Mouse (Mus musculus) liver, adult 2 months (tissue): ENCODE measurements at regions not wholly inside any gene's neighbourhood (a gene's known extent, or its start where the extent isn't known, plus 50 kb on each side); places are given as distances from the start of the nearest gene placed in this dataset.

Experiments
- DNase-seq: peaks from one replicate; pipeline ENCODE4 v3.0.0-alpha.2; 2011; ENCODE audit warnings: low read depth, low spot score; ENCODE audit errors: extremely low read depth
- H3K27ac ChIP-seq: fragments of 200-500 bp; replicated peaks from 2 replicates; pipeline ENCODE4 v1.5.1; 2012; ENCODE audit warnings: low read depth, mild to moderate bottlenecking, control low read depth, inconsistent platforms, low read length; ENCODE audit not compliant: insufficient read depth
- H3K27me3 ChIP-seq: fragments of 200-500 bp; 2 replicates; pipeline ENCODE4 v1.6.1; 2012; ENCODE audit warnings: mild to moderate bottlenecking, moderate library complexity, low read length, inconsistent platforms; ENCODE audit not compliant: control insufficient read depth, insufficient read depth
- H3K36me3 ChIP-seq: fragments of 200-500 bp; 2 replicates; pipeline ENCODE4 v1.6.1; 2012; ENCODE audit warnings: low read length, inconsistent platforms; ENCODE audit not compliant: control insufficient read depth, insufficient read depth
- H3K4me1 ChIP-seq: fragments of 200-500 bp; 2 replicates; pipeline ENCODE4 v1.6.1; 2011; ENCODE audit warnings: low read length; ENCODE audit not compliant: control insufficient read depth, insufficient read depth
- H3K4me3 ChIP-seq: fragments of 200-500 bp; 2 replicates; pipeline ENCODE4 v1.5.1; 2011; ENCODE audit warnings: low read depth, mild to moderate bottlenecking, control low read depth, low read length, moderate library complexity; ENCODE audit not compliant: insufficient read depth
- H3K79me2 ChIP-seq: fragments of 200-500 bp; 2 replicates; pipeline ENCODE4 v1.6.1; 2012; ENCODE audit warnings: inconsistent platforms, mild to moderate bottlenecking, low read length, moderate library complexity; ENCODE audit not compliant: control insufficient read depth, insufficient read depth
- H3K9ac ChIP-seq: fragments of 200-500 bp; 2 replicates; pipeline ENCODE4 v1.6.1; 2012; ENCODE audit warnings: low read depth, mild to moderate bottlenecking, control low read depth, inconsistent platforms, low read length
- CTCF ChIP-seq: fragments of 200-500 bp; IDR thresholded peaks from 2 replicates; pipeline ENCODE4 v1.5.1; 2011; ENCODE audit warnings: low read depth, low read length, control low read depth
- POLR2A ChIP-seq: fragments of 200-500 bp; IDR thresholded peaks from 2 replicates; pipeline ENCODE4 v1.6.1; 2011; ENCODE audit warnings: low read length, control low read depth; ENCODE audit not compliant: insufficient read depth; ENCODE audit errors: extremely low read depth
- WGBS: fragments of 180-500 bp; shearing (Covaris S2); methylation state at CpG from one replicate; pipeline ENCODE4 v1.1.7; 2018; 5-methylcytosine and 5-hydroxymethylcytosine counted together

DNA sequence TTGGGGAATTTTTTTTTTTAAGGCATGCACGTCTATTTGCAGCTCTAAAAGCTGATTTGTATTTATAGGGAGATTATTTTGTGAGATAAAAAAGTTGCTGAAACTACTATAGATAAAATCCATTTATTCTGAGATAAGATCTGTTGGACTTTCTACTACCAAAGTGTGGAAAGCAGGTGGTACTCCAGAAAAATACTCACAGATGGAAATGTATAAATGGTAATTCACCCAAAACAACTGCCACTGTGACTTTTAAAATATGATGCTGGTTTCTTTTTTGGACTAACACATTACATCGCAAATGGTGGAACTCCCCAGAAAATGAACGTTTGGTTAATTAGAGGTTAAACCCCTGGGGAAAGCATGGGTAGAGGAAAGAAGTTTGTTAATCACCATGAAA, 377.7 kb downstream of the Cdk5rap2 start:
- H3K9ac ChIP-seq: no peak overlapping the region
- WGBS: 68% methylated on average over 3 of the region's 3 CpGs
- DNase-seq: no peak
- TF ChIP-seq CTCF: no peak
- no peak for TF ChIP-seq POLR2A
- H3K79me2 ChIP-seq: no peaks in the 10 kb centered on the region
- no peaks in the 10 kb centered on the region for H3K4me1 ChIP-seq
- no peak overlapping the region for H3K4me3 ChIP-seq
- H3K27ac ChIP-seq: no peak overlapping the region
- H3K27me3 ChIP-seq: no peaks in the 10 kb centered on the region
- no peaks in the 10 kb centered on the region for H3K36me3 ChIP-seq

DNA sequence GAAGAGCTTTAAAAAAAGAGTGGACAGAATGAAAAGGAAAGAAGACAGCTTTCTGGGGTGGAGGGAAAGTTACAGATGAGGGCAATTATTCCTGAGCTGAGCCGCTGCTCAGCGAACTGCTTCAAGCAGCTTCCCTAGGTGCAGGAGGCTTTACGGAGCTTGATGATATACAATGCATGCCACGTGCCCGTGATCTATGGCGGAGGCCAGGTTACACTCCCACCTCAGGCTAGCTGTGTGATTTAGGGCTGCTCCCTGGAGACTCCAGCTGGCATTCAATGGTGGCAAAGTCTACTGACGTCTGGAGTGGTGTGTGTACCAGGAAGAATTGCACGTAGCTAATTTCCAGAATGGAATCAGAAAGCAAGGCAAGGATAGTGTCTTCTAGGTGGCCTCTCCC, 383.4 kb downstream of the Cdk5rap2 start:
- TF ChIP-seq CTCF: no peak
- TF ChIP-seq POLR2A: no peak
- DNase-seq: no peak
- H3K79me2 ChIP-seq: no peaks in the 10 kb centered on the region
- H3K27ac ChIP-seq: no peak overlapping the region
- H3K9ac ChIP-seq: no peak overlapping the region
- H3K4me3 ChIP-seq: no peak overlapping the region
- no peaks in the 10 kb centered on the region for H3K4me1 ChIP-seq
- no peaks in the 10 kb centered on the region for H3K36me3 ChIP-seq
- WGBS: 82% methylated on average over 8 of the region's 8 CpGs
- H3K27me3 ChIP-seq: no peaks in the 10 kb centered on the region

DNA sequence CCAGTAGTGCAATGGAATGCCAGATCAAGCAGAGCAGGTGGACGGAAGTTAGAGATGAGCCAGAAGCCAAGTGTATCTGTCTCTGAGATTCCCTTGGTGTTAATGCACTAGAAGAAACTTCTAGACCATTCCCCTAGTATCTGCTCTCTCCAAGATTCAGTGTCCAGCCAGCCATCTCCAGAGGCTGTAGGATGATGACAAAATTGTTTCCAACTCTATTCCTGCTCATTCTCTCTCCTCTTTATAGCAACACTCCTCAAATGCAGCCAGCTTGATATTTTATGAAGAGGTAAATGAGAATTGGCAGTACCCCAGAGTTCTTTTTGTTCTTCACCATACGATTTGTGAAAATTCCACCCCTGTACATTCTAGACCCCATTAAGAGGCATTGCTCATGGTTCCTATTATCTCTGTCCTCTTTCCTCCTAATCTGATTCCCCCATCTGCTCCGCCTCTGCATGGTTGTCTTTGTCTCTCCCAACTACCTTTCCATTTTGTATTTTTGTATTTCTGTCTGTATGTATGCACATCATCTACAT, 385.3 kb downstream of the Cdk5rap2 start:
- 83% methylated on average over 3 of the region's 3 CpGs for WGBS
- no peak overlapping the region for H3K4me3 ChIP-seq

DNA sequence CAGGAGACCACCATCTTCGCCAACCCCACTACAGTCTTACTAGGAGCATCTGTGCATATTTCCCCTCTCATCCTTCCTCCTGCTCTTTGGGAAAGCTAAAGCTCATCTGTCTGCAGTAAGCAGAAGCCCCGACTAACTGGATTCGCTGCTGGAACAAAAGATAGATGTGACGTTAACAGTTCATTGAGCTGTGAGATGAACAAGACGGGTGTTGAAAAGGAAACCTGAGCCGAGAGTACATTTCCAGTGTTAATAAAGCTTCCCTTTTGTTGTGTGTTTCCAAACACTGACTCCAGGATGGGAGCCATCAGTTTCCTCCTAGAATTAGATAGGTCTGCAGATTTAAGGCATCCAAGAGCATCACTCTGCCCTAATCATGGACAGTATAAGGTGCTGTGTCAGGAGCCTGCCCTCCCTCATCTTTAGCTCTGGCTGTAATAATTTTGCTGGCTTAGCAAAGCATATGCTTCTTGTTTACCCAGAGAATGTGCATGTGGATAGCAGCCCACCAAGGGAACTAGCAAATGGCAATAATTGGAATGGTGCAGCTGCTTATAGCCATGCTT, 389.3 kb downstream of the Cdk5rap2 start:
- no peaks in the 10 kb centered on the region for H3K4me1 ChIP-seq
- WGBS: 87% methylated on average over 6 of the region's 6 CpGs
- no peaks in the 10 kb centered on the region for H3K36me3 ChIP-seq
- H3K27me3 ChIP-seq: no peaks in the 10 kb centered on the region
- no peak overlapping the region for H3K4me3 ChIP-seq
- no peak for TF ChIP-seq POLR2A
- no peak for TF ChIP-seq CTCF
- H3K27ac ChIP-seq: no peak overlapping the region
- no peak for DNase-seq
- no peaks in the 10 kb centered on the region for H3K79me2 ChIP-seq
- H3K9ac ChIP-seq: no peak overlapping the region

More for the DNA sequence above, 385.3 kb downstream of the Cdk5rap2 start:
- Histone ChIP-seq H3K36me3 (no peaks in the 10 kb centered on the region), H3K79me2 (no peaks in the 10 kb centered on the region), H3K9ac (no peak overlapping the region), H3K4me1 (no peaks in the 10 kb centered on the region), H3K27me3 (no peaks in the 10 kb centered on the region), H3K27ac (no peak overlapping the region)
- DNase-seq: no peak
- no peak for TF ChIP-seq POLR2A
- no peak for TF ChIP-seq CTCF

DNA sequence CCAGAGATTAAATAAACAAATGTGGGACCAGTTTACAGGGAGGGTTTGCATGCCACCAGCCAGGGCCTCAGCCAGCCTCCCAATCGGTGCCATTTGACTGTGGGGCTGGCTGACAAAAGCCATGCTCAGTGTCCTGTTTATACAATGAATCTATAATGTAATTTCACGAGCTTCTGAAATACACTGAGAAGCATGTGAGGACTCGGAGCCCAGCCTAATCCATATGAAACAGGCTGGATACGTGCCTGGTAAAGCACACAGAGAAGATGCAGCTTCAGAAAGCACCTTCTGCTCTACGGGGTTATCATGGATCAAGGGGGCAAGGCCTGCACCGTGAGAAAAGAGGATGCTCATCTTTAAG, 398.0 kb downstream of the Cdk5rap2 start:
- no peaks in the 10 kb centered on the region for H3K4me1 ChIP-seq
- no peak overlapping the region for H3K27ac ChIP-seq
- H3K36me3 ChIP-seq: no peaks in the 10 kb centered on the region
- no peak overlapping the region for H3K4me3 ChIP-seq
- H3K79me2 ChIP-seq: no peaks in the 10 kb centered on the region
- DNase-seq: no peak
- no peaks in the 10 kb centered on the region for H3K27me3 ChIP-seq
- TF ChIP-seq POLR2A: no peak
- TF ChIP-seq CTCF: no peak
- 71% methylated on average over 6 of the region's 6 CpGs for WGBS
- no peak overlapping the region for H3K9ac ChIP-seq

DNA sequence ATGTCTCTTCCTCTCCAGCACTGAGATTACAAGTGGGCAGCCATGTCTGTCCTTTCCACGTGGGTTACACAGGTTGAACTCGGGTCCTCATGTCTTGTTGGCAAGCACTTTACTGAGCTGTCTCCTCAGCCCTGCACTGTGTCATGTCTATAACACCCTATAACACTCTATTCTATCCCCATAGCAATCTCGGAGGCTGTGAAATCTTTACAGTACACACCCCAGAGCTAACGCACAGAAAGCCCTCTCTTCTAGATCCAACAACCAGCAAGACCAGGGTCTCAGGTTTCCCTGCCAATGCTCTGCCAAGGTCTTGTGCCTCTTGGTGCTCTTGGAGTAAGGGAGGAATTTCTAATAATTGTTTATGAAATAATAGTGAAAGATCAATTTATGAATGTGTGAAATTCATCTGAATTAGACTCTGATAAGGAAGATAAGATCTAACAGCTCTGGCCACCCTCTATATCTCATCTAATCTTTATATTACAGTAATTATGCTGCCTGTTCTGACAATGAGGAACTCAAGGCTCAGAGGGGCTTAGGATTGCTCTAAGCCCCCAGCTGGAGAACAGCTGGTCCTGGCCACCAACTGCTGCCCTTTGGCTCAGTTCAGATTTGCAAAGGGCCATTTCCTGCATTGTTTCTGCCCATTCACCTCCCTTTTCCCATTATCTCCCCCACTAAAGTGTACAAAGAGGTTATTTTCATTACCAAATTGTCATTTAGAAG, 398.6 kb downstream of the Cdk5rap2 start:
- no peak for TF ChIP-seq POLR2A
- no peak for TF ChIP-seq CTCF
- Histone ChIP-seq H3K4me1 (no peaks in the 10 kb centered on the region), H3K9ac (no peak overlapping the region), H3K79me2 (no peaks in the 10 kb centered on the region), H3K27me3 (no peaks in the 10 kb centered on the region), H3K36me3 (no peaks in the 10 kb centered on the region), H3K4me3 (no peak overlapping the region), H3K27ac (no peak overlapping the region)
- no peak for DNase-seq
- WGBS: 71% methylated on average over 4 of the region's 4 CpGs
